Mouse (Mus musculus) heart, postnatal 36 days (tissue): Measurements from ENCODE around the gene Clnk. TPM values are rescaled to one million over a fixed set of nuclear protein-coding genes. Genes with fewer than 3 reads are reported as not detected.
A peak's percentile ranks its signal among the peaks of the same experiment; 100 is the strongest.
"Not testable (repeated sequence)": the region's sequence is repeated elsewhere in the genome, so short reads cannot be mapped to it uniquely, and the experiment has no call there.

Experiments used
- DNase-seq, 2 experiments: peaks; one replicate each; pipeline ENCODE4 v3.0.0; 2021 to 2022
- intact Hi-C: fragments of 180-260 bp; cut with DNase I; formaldehyde crosslinking; loops from one replicate; pipeline ENCODE4 v1.15.1; 2025
- total RNA-seq, 2 experiments: library from RNA; stranded (reverse); gene quantifications; 2 replicates each; pipeline ENCODE4 v1.2.3; 2021

The Clnk gene
- not detected for total RNA-seq

GRCm38 (mm10) chr5:38876622-38877021 is at the start of gene Clnk:
Clnk (minus strand) TSS chr5:38876812.
- intact Hi-C loops: no loop called here
- no peak for DNase-seq

- intact Hi-C loops: no loop called here
- DNase-seq: no peak
These were observed 28.7 kb upstream of the Clnk start for GRCm38 (mm10) chr5:38905271-38905670.

- DNase-seq: no peak
- intact Hi-C loops: no loop called here
These were observed 28.0 kb upstream of the Clnk start for GRCm38 (mm10) chr5:38904528-38905044.

DNA sequence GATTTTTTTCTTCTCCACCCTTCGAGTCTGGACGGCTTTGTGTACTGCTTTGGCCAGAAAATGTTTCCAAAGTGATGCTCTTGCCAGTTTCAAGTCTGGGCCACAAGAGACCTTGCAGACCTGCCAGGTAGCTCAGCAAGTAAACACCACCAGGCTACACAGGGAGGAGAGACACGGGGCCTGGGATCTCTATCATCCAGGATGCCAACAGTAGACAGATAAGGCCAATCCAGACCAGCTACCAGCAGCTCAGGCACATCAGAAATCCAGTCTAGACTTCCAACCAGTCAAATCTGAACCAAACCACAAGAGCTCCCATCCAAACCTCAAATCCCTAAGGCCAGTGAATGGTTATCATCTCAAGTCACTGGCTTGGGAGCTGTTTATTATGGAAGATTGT is 26.3 kb upstream of the Clnk start:
- DNase-seq: peak; percentile 24 to 60
- intact Hi-C loops: no loop called here

- intact Hi-C loops: loop anchor here (5.0 kb wide), 1 partner anchor 228 kb away; no protein-coding TSS in a partner anchor
- DNase-seq: peak in 1 of 2 experiments; percentile 33
These were observed 22.4 kb upstream of the Clnk start for GRCm38 (mm10) chr5:38899051-38899450.

- DNase-seq: no peak
- intact Hi-C loops: no loop called here
These were observed 12.0 kb upstream of the Clnk start for GRCm38 (mm10) chr5:38888646-38889045.

- intact Hi-C loops: no loop called here
These were observed 10.1 kb upstream of the Clnk start for GRCm38 (mm10) chr5:38886623-38887275.

GRCm38 (mm10) chr5:38882635-38883034 is 6.0 kb upstream of the Clnk start:
- DNase-seq, intact Hi-C loops: not testable (repeated sequence)

More at GRCm38 (mm10) chr5:38886623-38887275, 10.1 kb upstream of the Clnk start:
- no peak for DNase-seq

DNA sequence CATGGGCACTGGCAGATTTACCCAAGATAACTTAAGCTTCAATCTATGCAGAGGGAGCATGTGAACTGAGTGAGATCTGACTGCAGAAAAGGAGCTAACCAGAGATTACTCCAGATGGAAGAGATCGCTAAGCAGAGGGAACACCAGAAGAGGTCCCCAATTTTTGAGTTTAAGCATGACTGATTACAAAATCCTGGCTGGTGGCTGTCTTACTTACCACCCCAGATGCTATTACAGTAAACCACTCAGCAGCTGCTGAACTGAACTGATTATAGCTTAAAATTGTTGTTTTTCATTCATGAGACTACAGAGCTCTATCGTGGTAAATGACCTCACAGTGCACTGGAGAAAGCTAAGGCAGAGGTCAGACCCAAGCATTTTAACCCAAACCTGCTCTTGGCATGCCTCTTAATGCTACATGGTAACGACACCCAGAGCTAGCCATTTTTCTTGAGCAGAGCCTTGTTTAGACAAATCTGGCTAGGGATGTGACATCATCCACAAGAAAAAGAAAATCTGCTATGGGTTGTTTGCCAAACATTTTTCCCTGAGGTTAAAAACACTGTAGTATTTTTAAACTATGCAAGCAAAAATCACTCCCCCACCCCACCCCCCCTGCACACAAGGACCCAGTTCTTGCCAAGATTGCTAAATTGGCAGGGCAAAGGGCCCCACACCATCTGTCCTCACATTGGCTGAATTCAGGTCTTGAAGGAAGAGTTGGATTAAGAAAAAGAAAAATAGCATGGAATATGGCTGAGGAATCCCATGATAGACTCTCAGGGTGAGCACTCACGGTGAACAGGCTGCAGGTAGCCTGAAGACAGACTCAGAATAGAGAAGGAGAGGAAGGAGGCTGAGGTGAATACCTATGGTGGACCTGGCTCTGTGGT is 5.4 kb upstream of the Clnk start:
- peak in 1 of 2 experiments; percentile 43 for DNase-seq
- intact Hi-C loops: no loop called here

DNA sequence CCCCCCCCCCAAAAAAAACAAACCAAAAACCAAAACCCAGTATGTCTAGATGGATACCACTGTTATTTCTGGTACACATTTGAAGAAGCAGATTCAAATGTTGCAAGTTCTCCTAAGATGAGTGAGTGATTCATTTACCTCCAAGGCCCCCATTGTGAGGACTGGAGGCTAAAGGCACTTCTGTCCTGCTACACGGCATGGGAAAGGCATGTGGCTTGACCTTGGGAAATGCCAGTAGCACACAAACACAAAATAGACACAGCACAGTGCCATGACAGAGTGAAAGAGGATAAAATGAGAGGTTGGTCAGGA is 4.8 kb upstream of the Clnk start:
- DNase-seq: no peak
- intact Hi-C loops: no loop called here

- no peak for DNase-seq
- intact Hi-C loops: no loop called here
These were observed 3.5 kb upstream of the Clnk start for GRCm38 (mm10) chr5:38879989-38880706.

GRCm38 (mm10) chr5:38875403-38875802 is 1.2 kb downstream of the Clnk start:
- intact Hi-C loops: no loop called here
- DNase-seq: no peak

- no peak for DNase-seq
These were observed 1.7 kb downstream of the Clnk start for GRCm38 (mm10) chr5:38874931-38875330.

DNA sequence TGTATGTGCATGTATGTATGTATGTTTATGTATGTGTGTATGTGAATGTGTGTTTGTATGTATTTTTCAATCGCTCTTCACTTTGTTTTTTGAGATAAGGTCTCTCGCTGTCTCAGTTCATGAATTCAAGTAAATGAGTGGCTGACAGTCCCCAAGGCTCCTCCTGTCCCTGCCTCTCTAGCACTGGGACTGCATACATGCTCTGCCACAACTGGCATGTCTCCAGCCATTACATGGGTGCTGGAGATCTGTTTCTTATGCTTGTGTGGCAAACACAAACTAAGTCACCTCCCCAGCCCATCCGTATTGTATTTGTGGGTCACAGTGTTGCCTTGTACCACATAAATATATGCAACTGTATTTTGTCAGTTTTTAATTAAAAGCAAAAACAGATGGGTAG is 3.7 kb downstream of the Clnk start:
- no peak for DNase-seq
- intact Hi-C loops: no loop called here

More at GRCm38 (mm10) chr5:38874931-38875330, 1.7 kb downstream of the Clnk start:
- intact Hi-C loops: no loop called here

DNA sequence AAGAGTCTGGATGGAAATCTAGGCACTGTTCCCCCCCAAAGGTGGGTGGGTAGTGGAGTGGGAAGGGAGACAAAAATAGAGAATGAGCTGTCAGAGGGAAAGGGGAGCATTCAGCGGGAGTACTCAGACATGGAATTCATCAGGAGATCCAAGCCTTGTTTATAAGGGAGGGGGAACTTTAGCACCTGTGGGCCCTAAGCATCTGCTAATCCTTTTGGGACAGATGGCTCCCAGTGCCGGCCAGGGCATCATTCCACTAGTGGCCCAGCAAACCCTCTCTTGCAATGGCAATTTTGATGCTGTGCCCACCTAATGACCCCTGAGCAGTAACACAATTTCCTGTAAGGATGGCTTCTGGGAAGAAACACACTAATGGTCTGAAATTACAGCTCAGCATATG is 5.0 kb downstream of the Clnk start:
- DNase-seq: no peak
- intact Hi-C loops: no loop called here

GRCm38 (mm10) chr5:38870485-38870884 is 6.1 kb downstream of the Clnk start:
- intact Hi-C loops: no loop called here
- no peak for DNase-seq

DNA sequence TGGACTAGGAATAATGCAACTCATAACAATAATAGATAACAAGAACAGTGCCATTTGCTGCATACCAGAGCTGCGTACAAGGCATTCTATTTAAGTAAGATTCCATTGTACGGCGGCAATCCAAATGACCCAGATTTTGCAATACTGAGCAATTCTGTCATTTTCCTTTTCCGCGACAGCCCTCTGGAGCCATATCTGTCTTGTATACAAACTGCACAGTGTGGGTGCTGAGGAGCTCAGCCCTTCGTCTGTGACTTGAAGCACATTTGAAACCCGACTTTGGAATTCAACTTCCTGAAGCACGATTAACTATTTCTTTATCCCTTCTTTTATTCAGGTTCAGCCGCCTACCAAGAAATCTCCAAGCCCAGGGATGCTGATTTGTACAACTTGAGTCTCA is 6.6 kb downstream of the Clnk start:
- DNase-seq: no peak
- intact Hi-C loops: no loop called here

GRCm38 (mm10) chr5:38864624-38865023 is 12.0 kb downstream of the Clnk start:
- no peak for DNase-seq
- intact Hi-C loops: no loop called here

DNA sequence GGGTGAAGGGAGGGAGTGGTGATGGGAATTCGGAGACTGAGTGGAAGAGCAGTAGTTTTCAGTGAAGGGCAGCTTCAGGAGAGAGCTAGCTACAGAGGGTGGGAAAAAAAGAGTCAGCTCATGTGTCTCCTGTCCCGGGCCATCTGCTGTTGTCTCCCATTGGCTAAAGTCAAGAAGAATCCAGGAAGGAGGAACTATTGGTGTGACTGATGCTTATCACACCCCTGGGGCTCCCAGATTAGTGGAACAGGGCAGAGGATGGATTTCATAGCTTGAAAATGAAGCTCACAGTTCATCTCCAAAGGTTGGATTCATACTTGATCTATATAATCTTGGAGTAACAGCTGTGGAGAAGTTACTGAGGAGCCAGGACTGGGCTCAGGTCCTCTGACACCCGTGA is 13.6 kb downstream of the Clnk start:
- DNase-seq: no peak
- intact Hi-C loops: no loop called here

GRCm38 (mm10) chr5:38862288-38862985 is 14.2 kb downstream of the Clnk start:
- intact Hi-C loops: no loop called here
- DNase-seq: no peak
